Mouse (Mus musculus) lung, adult 18-20 months (tissue): ENCODE data around the gene Idi1.
A peak's percentile ranks its signal among the peaks of the same experiment; 100 is the strongest.
"Not testable (repeated sequence)": the region's sequence is repeated elsewhere in the genome, so short reads cannot be mapped to it uniquely, and the experiment has no call there.

ENCODE experiments used
- DNase-seq, 2 experiments: peaks; one replicate each; pipeline ENCODE4 v3.0.0; 2022; ENCODE audit warnings: mixed read lengths in 2 of 2

Gene Idi1

GRCm38 (mm10) chr13:8885445-8886184 is at the start of gene Idi1:
Gene Idi1, plus strand, starts transcription at chr13:8885501.
- peak; percentile 97 to 98 for DNase-seq

- no peak for DNase-seq
Measured at GRCm38 (mm10) chr13:8838394-8838793, 46.9 kb upstream of the Idi1 start.

GRCm38 (mm10) chr13:8839111-8839510 is 46.2 kb upstream of the Idi1 start:
- DNase-seq, result no peak

GRCm38 (mm10) chr13:8839937-8840336 is 45.4 kb upstream of the Idi1 start:
- peak; percentile 63 to 77 for DNase-seq

- DNase-seq, result no peak
Measured at GRCm38 (mm10) chr13:8840941-8841340, 44.4 kb upstream of the Idi1 start.

- not testable (repeated sequence) for DNase-seq
Measured at GRCm38 (mm10) chr13:8841846-8842245, 43.5 kb upstream of the Idi1 start.

GRCm38 (mm10) chr13:8842273-8842672 is 43.0 kb upstream of the Idi1 start:
- no peak for DNase-seq

- peak in 1 of 2 experiments; percentile 30 for DNase-seq
Measured at GRCm38 (mm10) chr13:8847702-8848101, 37.6 kb upstream of the Idi1 start.

GRCm38 (mm10) chr13:8849311-8849710 is 36.0 kb upstream of the Idi1 start:
- no peak for DNase-seq

- DNase-seq, result no peak
Measured at GRCm38 (mm10) chr13:8853424-8853823, 31.9 kb upstream of the Idi1 start.

- no peak for DNase-seq
Measured at GRCm38 (mm10) chr13:8854769-8855168, 30.5 kb upstream of the Idi1 start.

GRCm38 (mm10) chr13:8858453-8858852 is 26.8 kb upstream of the Idi1 start:
- DNase-seq, result no peak

GRCm38 (mm10) chr13:8860861-8861260 is 24.4 kb upstream of the Idi1 start:
- no peak for DNase-seq

- DNase-seq, result no peak
Measured at GRCm38 (mm10) chr13:8864990-8865389, 20.3 kb upstream of the Idi1 start.

- DNase-seq, result peak; percentile 45 to 54
Measured at GRCm38 (mm10) chr13:8866612-8867011, 18.7 kb upstream of the Idi1 start.

GRCm38 (mm10) chr13:8869578-8870157 is 15.6 kb upstream of the Idi1 start:
- no peak for DNase-seq

GRCm38 (mm10) chr13:8870160-8870509 is 15.2 kb upstream of the Idi1 start:
- DNase-seq, result no peak

- DNase-seq, result peak; percentile 90 to 92
Measured at GRCm38 (mm10) chr13:8870510-8871313, 14.6 kb upstream of the Idi1 start.

- DNase-seq, result peak in 1 of 2 experiments; percentile 11
Measured at GRCm38 (mm10) chr13:8871314-8871962, 13.9 kb upstream of the Idi1 start, which contains the start of gene Wdr37. Gene Wdr37, minus strand, starts transcription at chr13:8871909.

GRCm38 (mm10) chr13:8873776-8874175 is 11.5 kb upstream of the Idi1 start:
- DNase-seq, result no peak

- no peak for DNase-seq
Measured at GRCm38 (mm10) chr13:8881611-8882010, 3.7 kb upstream of the Idi1 start.

- not testable (repeated sequence) for DNase-seq
Measured at GRCm38 (mm10) chr13:8883870-8884269, 1.4 kb upstream of the Idi1 start.

GRCm38 (mm10) chr13:8886185-8886560 is 872 bp downstream of the Idi1 start:
- no peak for DNase-seq
